Mouse (Mus musculus) lung, adult 2 months (tissue): Measurements from ENCODE around the gene Rspry1.

Experiments used
- CTCF ChIP-seq: fragments of 200-500 bp; IDR thresholded peaks from 2 replicates; pipeline ENCODE4 v1.5.1; 2011; ENCODE audit warnings: mild to moderate bottlenecking, low read length, control low read depth; ENCODE audit not compliant: insufficient read depth
- POLR2A ChIP-seq: fragments of 200-500 bp; IDR thresholded peaks from 2 replicates; pipeline ENCODE4 v1.6.1; 2011; ENCODE audit warnings: low read depth, mild to moderate bottlenecking, control low read depth, low read length, borderline replicate concordance; ENCODE audit errors: extremely low read depth

- no peak for TF ChIP-seq POLR2A
- TF ChIP-seq CTCF, result no peak
Measured at GRCm38 (mm10) chr8:94584238-94584817, 17.4 kb upstream of the Rspry1 start.
